ENCODE assay signal across 12 mouse cellular contexts in genomic region chr2:69612237-69612636, GRCm38 (mm10). TPM values are rescaled to one million over a fixed set of nuclear protein-coding genes. Genes with fewer than 3 reads are reported as not detected.
DNase-seq lines count a peak whose midpoint lies in the region; ATAC-seq lines count a peak whose summit lies in the region.
"Had no signal": no experiment of that assay in that cellular context is flagged by ENCODE, and none has a peak within 500 bp of the region (broad histone marks: within the 10 kb centered on the region; RNA-seq: fewer than 3 reads in every experiment).

No protein-coding gene starts in this region.

- H3K9me3 ChIP-seq in hindbrain, embryonic 10.5 days = no peaks in the 10 kb centered on the region
- no peaks in the 10 kb centered on the region for H3K9me3 ChIP-seq in hindbrain, embryonic 16.5 days (ENCODE audit: control insufficient read depth, low read length)
- H3K9me3 ChIP-seq in kidney, embryonic 16.5 days (ENCODE audit: low read length) = no peaks in the 10 kb centered on the region
- H3K9me3 ChIP-seq in midbrain, embryonic 16.5 days (replicated peaks; ENCODE audit: control insufficient read depth, low read length, poor library complexity, severe bottlenecking) = no peaks in the 10 kb centered on the region

- H3K4me3 ChIP-seq in hindbrain, embryonic 10.5 days = 0 out of 2 replicates have a peak overlapping the region, but pooled peaks have one; percentile 18
- H3K4me3 ChIP-seq in hindbrain, embryonic 16.5 days (ENCODE audit: low read length) = no peak overlapping the region
- no peak overlapping the region for H3K4me3 ChIP-seq in kidney, embryonic 16.5 days (ENCODE audit: low read length)
- H3K4me3 ChIP-seq in midbrain, embryonic 16.5 days (ENCODE audit: low read depth, low read length) = no peak overlapping the region

- H3K36me3 ChIP-seq in hindbrain, embryonic 10.5 days = no peaks in the 10 kb centered on the region
- no peaks in the 10 kb centered on the region for H3K36me3 ChIP-seq in hindbrain, embryonic 16.5 days (ENCODE audit: control insufficient read depth, insufficient read depth, low read length)
- no peaks in the 10 kb centered on the region for H3K36me3 ChIP-seq in kidney, embryonic 16.5 days (ENCODE audit: insufficient read depth, low read length)
- H3K36me3 ChIP-seq in midbrain, embryonic 16.5 days (ENCODE audit: control insufficient read depth, insufficient read depth, low read length) = no peaks in the 10 kb centered on the region

- no peak overlapping the region for H3K4me2 ChIP-seq in hindbrain, embryonic 16.5 days (ENCODE audit: low read length)
- H3K4me2 ChIP-seq in kidney, embryonic 16.5 days (replicated peaks; ENCODE audit: low read depth, low read length) = peak overlapping the region; percentile 23; the same call in 1 of the 2 replicates
- H3K4me2 ChIP-seq in midbrain, embryonic 16.5 days (ENCODE audit: low read length) = peak overlapping the region; percentile 34

- no peak overlapping the region for H3K9ac ChIP-seq in hindbrain, embryonic 16.5 days (ENCODE audit: low read depth, low read length)
- no peak overlapping the region for H3K9ac ChIP-seq in kidney, embryonic 16.5 days (replicated peaks; ENCODE audit: low read length)
- no peak overlapping the region for H3K9ac ChIP-seq in midbrain, embryonic 16.5 days (ENCODE audit: low read depth, low read length)

- WGBS in hindbrain, embryonic 10.5 days = 15% methylated on average over 10 of the region's 10 CpGs
- WGBS in hindbrain, embryonic 16.5 days = 15% methylated on average over 10 of the region's 10 CpGs
- WGBS in kidney, embryonic 16.5 days = 7% methylated on average over 10 of the region's 10 CpGs
- WGBS in midbrain, embryonic 16.5 days = 13% methylated on average over 10 of the region's 10 CpGs

- peak; percentile 21 for DNase-seq in hindbrain, embryonic 10.5 days (ENCODE audit: low spot score)
- peak; percentile 54 for DNase-seq in embryo, embryonic 10 days (ENCODE audit: low spot score)
- DNase-seq in testis, postnatal 10 days (ENCODE audit: low spot score) = no peak
- DNase-seq in left cerebral cortex, adult 18-20 months (ENCODE audit: low spot score in 2 of 2) = no peak
- no peak for DNase-seq in adrenal gland, adult 2 months
- DNase-seq: adrenal gland, postnatal 25 days; gastrocnemius, postnatal 14 days; lung, postnatal 10 days had no signal

- peaks cover 10% of the 10 kb centered on the region for H3K4me1 ChIP-seq in hindbrain, embryonic 10.5 days (replicated peaks)
- no peaks in the 10 kb centered on the region for H3K4me1 ChIP-seq in hindbrain, embryonic 16.5 days (ENCODE audit: control insufficient read depth, insufficient read depth, low read depth, low read length)
- peaks cover 7% of the 10 kb centered on the region for H3K4me1 ChIP-seq in kidney, embryonic 16.5 days (ENCODE audit: insufficient read depth, low read length)
- H3K4me1 ChIP-seq in midbrain, embryonic 16.5 days (ENCODE audit: control insufficient read depth, insufficient read depth, low read length) = peaks cover 4% of the 10 kb centered on the region; the same call in 1 of the 2 replicates

- 0 out of 2 replicates have a peak, but pooled peaks cover 4% of the 10 kb centered on the region for H3K27me3 ChIP-seq in hindbrain, embryonic 10.5 days (ENCODE audit: insufficient read depth, poor library complexity, severe bottlenecking)
- no peaks in the 10 kb centered on the region for H3K27me3 ChIP-seq in hindbrain, embryonic 16.5 days (replicated peaks; ENCODE audit: control insufficient read depth, insufficient read depth, low read length)
- no peaks in the 10 kb centered on the region for H3K27me3 ChIP-seq in kidney, embryonic 16.5 days (ENCODE audit: insufficient read depth, low read length)
- H3K27me3 ChIP-seq in midbrain, embryonic 16.5 days (ENCODE audit: control insufficient read depth, insufficient read depth, low read depth, low read length) = no peaks in the 10 kb centered on the region
- H3K27me3 ChIP-seq: CH12.LX had no signal

- H3K27ac ChIP-seq in hindbrain, embryonic 10.5 days = no peak overlapping the region
- H3K27ac ChIP-seq in hindbrain, embryonic 16.5 days (ENCODE audit: low read depth, low read length) = no peak overlapping the region
- H3K27ac ChIP-seq in kidney, embryonic 16.5 days (ENCODE audit: low read length) = peak overlapping the region; percentile 62; the same call in 1 of the 2 replicates
- no peak overlapping the region for H3K27ac ChIP-seq in midbrain, embryonic 16.5 days (ENCODE audit: low read length)

- no peak for ATAC-seq in hindbrain, embryonic 16.5 days
- ATAC-seq in kidney, embryonic 16.5 days (ENCODE audit: low FRiP score, low TSS enrichment) = peak; percentile 91
- no peak for ATAC-seq in midbrain, embryonic 16.5 days

RNA-seq across cellular contexts. Expression of gene Lrp2, which starts 26.4 kb away (rescaled TPM):
- 1.8 and 2.0 TPM in 2 replicates for polyA plus RNA-seq in hindbrain, embryonic 10.5 days (2016; fragmentation: Nextera tagmentation; extraction: Ambion mirVana)
- 0.64 and 0.95 TPM in 2 replicates for polyA plus RNA-seq in hindbrain, embryonic 16.5 days (2015; fragmentation: Nextera tagmentation; extraction: Ambion mirVana)
- 21.4 and 23.0 TPM in 2 replicates for polyA plus RNA-seq in kidney, embryonic 16.5 days (2015; fragmentation: Nextera tagmentation; extraction: Ambion mirVana)
- polyA plus RNA-seq in midbrain, embryonic 16.5 days (2015; fragmentation: Nextera tagmentation; extraction: Ambion mirVana) = 0.58 and 0.88 TPM in 2 replicates
- total RNA-seq in left cerebral cortex, adult 18-20 months (2021) = under 1 TPM; 0.02 to 0.12 TPM
- under 1 TPM; 0.52 to 0.73 TPM for total RNA-seq in adrenal gland, adult 2 months (2021)
- 0.04 TPM in 2 replicates for polyA plus RNA-seq in adrenal gland, adult 2 months (2012; rRNA removed)
- total RNA-seq: gastrocnemius, postnatal 14 days had no signal

RNA-seq across cellular contexts. Expression of gene Bbs5, which starts 34.7 kb away (rescaled TPM):
- 17.0 and 17.2 TPM in 2 replicates for polyA plus RNA-seq in hindbrain, embryonic 10.5 days (2016; fragmentation: Nextera tagmentation; extraction: Ambion mirVana)
- polyA plus RNA-seq in hindbrain, embryonic 16.5 days (2015; fragmentation: Nextera tagmentation; extraction: Ambion mirVana) = 26.1 and 28.3 TPM in 2 replicates
- 16.1 and 19.9 TPM in 2 replicates for polyA plus RNA-seq in kidney, embryonic 16.5 days (2015; fragmentation: Nextera tagmentation; extraction: Ambion mirVana)
- polyA plus RNA-seq in midbrain, embryonic 16.5 days (2015; fragmentation: Nextera tagmentation; extraction: Ambion mirVana) = 30.1 and 31.5 TPM in 2 replicates
- 10 to 100 TPM; 24.5 to 28.4 TPM for total RNA-seq in left cerebral cortex, adult 18-20 months (2021)
- total RNA-seq in adrenal gland, adult 2 months (2021) = 1 to 10 TPM; 7.0 to 8.3 TPM
- 0.07 and 0.43 TPM in 2 replicates for polyA plus RNA-seq in adrenal gland, adult 2 months (2012; rRNA removed)

RNA-seq across cellular contexts. Expression of gene Klhl41, which starts 57.7 kb away (rescaled TPM):
- 0.29 TPM in 2 replicates for polyA plus RNA-seq in hindbrain, embryonic 10.5 days (2016; fragmentation: Nextera tagmentation; extraction: Ambion mirVana)
- polyA plus RNA-seq in hindbrain, embryonic 16.5 days (2015; fragmentation: Nextera tagmentation; extraction: Ambion mirVana) = 0.08 and 1.6 TPM in 2 replicates
- polyA plus RNA-seq in kidney, embryonic 16.5 days (2015; fragmentation: Nextera tagmentation; extraction: Ambion mirVana) = 0.86 and 1.1 TPM in 2 replicates
- 0.12 and 0.23 TPM in 2 replicates for polyA plus RNA-seq in midbrain, embryonic 16.5 days (2015; fragmentation: Nextera tagmentation; extraction: Ambion mirVana)
- under 1 TPM; 0.88 to 0.94 TPM for total RNA-seq in left cerebral cortex, adult 18-20 months (2021)
- total RNA-seq in adrenal gland, adult 2 months (2021) = under 1 TPM; 0.35 TPM
- 0.04 TPM in 1 of 2 replicates, not detected in the other for polyA plus RNA-seq in adrenal gland, adult 2 months (2012; rRNA removed)

Comparison
In these comparisons a context has a peak if more than half of its experiments do, and no peak if none do; other contexts are left out.
1. DNase-seq: peak in hindbrain, embryonic 10.5 days (single experiment) and embryo, embryonic 10 days (single experiment); none in testis, postnatal 10 days (single experiment), left cerebral cortex, adult 18-20 months (0 of 2) and adrenal gland, adult 2 months (single experiment).
2. RNA of gene Bbs5, which starts 34.7 kb away (polyA plus RNA-seq): 30.1 to 31.5 TPM in midbrain, embryonic 16.5 days, 26.1 to 28.3 TPM in hindbrain, embryonic 16.5 days, 17.0 to 17.2 TPM in hindbrain, embryonic 10.5 days and 16.1 to 19.9 TPM in kidney, embryonic 16.5 days; 0.07 to 0.43 TPM in adrenal gland, adult 2 months; every median in the first group is over 10 times any median in the second.